Mouse (Mus musculus) layer of hippocampus, adult 2 months (tissue): ENCODE measurements around the gene Thada. TPM values are rescaled to one million over a fixed set of nuclear protein-coding genes. Genes with fewer than 3 reads are reported as not detected.

Experiments used
- DNase-seq, 2 experiments: peaks; one replicate each; pipeline ENCODE4 v3.0.0; 2022; ENCODE audit warnings: low spot score in 2 of 2
- H3K27ac ChIP-seq: fragments of 200-600 bp; 2 replicates; pipeline ENCODE4 v1.8.1; 2022
- H3K4me3 ChIP-seq: fragments of 200-600 bp; 2 replicates; pipeline ENCODE4 v1.8.1; 2022; ENCODE audit warnings: mild to moderate bottlenecking
- CTCF ChIP-seq: fragments of 200-600 bp; conservative IDR thresholded peaks from 2 replicates; pipeline ENCODE4 v1.8.1; 2022; ENCODE audit warnings: antibody characterized with exemption, mild to moderate bottlenecking, moderate library complexity
- total RNA-seq, 2 experiments: library from RNA; stranded (reverse); gene quantifications; 2 replicates each; pipeline ENCODE4 v1.2.3; 2021

Thada gene
- total RNA-seq, 2 experiments from 2014 or later = 14.8 to 17.3 TPM

DNA sequence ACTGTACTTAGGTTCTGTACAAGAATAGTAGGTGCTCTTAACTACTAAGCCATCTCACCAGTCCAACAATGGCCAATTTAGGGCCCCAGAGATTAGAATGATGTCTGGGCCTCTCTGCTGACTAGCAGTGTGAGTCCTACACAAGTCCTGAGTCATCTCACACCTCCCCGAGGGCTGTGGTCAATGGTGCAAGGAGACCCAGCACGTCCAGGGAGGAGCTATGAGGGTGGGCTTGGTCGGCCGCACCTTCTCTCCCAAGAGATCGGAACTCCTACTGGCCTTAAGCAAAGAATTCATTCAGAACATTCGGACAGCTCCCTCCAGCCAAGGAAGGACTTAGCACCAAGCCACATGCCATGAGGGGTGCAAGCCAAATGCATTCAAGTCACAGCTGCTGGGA, 314.7 kb downstream of the Thada start:
- Histone ChIP-seq H3K4me3 (no peak overlapping the region), H3K27ac (no peak overlapping the region)
- no peak for DNase-seq
- TF ChIP-seq CTCF = no peak

DNA sequence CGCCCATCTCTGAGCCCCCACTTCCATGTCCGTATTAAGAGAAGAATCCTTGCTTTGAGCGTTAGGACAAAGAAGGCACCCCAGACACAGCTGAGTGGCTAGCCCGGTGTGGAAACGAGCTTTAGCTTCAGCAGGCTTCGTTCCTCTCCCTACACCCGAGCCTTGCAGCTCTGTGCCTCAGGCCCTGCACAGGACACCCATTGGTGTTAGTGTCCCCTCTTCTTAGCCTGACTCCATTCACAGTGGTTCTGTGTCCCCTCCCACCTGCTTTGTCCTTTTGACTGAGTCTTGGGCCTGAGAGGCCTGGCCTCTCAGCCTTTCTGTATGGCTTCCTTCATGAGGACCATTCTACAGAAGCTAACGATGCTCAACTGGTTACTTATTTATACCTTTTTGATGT, 315.7 kb downstream of the Thada start:
- Histone ChIP-seq H3K4me3 (no peak overlapping the region), H3K27ac (no peak overlapping the region)
- DNase-seq = no peak
- no peak for TF ChIP-seq CTCF

DNA sequence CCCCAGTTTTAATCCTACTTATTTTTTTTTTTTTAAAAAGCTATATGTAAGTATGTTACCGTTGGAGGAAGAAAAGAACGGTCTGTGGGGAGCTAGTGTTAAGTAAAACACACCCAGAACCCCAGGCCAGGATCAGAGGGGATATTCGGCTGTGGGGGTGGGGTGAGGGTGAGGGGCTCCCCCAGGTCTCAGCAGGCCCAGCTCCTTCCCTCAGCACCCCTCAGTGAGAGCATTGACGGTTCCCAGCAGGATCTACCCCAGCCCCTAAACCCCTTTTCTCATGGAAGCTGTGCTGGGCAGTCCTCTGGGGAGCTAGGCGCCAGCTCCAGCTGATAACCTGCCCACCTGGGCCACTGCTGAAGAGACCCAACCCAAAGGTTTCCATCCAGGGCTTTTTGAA, 316.4 kb downstream of the Thada start:
- TF ChIP-seq CTCF = no peak
- H3K4me3 ChIP-seq = no peak overlapping the region

DNA sequence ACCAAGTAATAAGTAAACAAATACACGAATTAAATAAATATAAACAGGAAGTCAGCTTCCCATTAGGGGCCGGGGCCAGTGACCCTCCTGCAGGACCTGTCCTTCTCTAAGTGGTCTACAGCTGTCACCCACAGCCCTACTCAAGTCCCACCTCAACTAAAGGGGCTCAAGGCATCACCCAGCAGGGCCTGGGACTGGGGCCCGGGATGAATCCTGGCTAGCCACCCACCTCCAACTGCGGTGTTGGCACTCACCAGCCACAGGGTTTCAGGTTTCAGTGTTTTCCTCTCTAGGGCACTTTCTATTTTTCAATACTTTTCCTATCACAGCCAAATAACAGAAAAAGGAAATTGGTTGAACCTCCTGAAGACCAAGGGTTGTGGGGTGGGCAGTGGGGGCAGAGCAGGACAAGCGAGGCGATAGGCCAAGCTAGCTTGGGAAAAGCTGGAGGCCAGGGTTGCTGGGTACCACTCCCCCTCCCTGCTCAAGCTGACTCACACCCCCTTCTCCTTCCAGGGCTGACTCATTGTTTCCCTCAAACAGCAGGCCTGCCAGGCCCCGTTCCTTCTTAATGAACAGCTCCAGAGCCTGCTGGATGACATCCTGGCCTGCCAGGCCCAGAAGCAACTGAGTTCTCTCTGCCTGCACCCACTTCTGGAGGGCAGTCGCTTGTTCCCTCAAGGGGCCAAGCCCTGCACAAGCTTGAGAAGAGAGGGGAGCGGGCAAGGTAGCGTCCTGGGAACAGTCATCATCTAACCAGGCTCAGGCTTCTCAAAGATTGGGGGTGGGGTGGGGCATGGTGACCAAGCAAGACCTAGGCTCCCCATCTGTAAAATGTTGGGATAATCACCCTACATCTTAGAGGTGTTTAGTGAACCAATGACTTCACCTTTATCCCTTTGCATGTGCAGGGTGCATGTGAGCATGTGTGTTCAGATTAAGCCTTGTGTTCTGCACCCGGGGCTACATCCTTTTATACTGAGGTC, 317.2 kb downstream of the Thada start:
- peak; percentile 63 to 84 for DNase-seq
- Histone ChIP-seq H3K27ac (peak overlapping the region; percentile 64), H3K4me3 (no peak overlapping the region)
- no peak for TF ChIP-seq CTCF

More for the DNA sequence above, 316.4 kb downstream of the Thada start:
- DNase-seq = no peak
- peak overlapping the region; percentile 64; the same call in 1 of the 2 replicates for H3K27ac ChIP-seq

DNA sequence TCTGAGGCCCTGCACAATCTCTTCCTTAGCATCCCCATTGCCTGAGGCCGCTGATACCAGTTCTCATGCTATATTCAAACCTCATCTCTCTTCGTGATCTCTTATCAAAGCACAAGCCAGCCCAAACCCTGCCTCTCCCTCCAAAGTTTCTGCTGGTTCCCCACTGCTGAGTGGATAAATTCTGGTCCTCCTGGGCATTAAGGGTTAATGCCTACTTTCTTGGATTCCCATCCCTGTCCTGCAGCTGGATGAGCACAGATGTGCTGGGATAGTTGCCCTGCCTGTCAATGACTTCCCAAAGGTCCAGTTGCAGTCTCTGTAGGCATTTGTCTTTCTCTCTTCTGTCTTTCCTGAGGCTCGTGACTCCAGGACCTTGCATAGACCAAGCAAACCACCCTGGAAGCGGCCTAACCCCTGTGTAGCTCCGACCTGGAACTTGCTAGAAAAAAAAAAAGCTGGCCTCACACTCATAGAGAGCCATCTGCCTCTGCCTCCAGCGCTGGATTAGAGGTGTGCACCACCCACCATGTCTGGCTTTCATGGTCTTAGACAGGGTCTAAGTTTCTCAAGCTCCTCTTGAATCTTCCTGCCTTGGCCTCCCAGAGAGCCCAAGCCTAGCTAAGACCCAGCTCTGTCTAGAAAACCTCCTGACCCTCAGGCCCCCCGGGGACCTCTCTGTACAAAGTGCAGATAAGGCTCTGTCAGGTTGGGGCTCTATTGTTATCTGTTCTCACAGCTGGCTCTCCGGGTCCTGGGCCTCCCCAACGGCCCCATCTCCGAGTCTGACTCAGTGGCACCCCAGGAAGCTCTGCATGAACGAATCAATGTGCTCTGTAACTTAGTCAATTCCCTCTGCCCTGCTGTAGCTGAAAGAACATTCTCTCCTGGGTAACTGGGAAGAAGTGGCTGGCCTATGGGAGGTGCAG, 318.6 kb downstream of the Thada start:
- H3K4me3 ChIP-seq = no peak overlapping the region
- no peak overlapping the region for H3K27ac ChIP-seq
- TF ChIP-seq CTCF = no peak
- DNase-seq = no peak

DNA sequence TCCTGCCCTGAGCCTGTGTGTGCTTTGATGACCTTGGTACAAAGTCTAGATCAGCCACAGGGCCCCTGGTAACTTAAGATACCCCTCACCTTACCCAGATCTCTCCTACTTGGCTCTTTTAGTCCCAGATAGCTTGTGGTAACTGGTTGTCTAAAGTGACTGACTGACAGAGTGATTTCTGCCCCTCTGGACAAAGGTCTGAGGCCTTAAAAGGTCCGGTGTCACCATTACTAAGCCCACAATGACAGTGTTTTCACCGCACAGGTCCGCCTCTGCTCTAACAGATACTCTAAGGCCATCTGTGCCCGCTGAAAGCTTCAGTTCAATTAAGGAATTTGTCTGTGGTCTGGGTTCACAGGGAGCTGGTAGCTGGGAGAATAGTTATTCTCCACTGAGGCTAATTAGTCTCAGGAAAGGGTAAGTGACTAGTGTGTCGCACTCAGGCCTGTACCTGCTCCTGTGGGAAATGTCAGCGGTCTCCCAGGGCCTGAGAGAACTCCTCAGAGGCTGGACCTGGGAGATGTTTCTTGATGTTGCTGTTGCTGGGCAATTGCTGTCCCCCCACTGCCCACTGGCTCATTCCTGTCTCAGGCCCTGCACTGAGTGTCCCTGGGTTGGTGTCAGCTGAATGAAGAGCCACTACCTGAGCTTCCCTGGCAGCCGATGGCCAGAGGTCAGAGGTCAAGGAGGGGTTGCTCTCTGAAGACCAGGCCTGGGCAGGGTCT, 319.4 kb downstream of the Thada start:
- no peak overlapping the region for H3K4me3 ChIP-seq
- no peak for TF ChIP-seq CTCF
- peak overlapping the region; percentile 10; the same call in 1 of the 2 replicates for H3K27ac ChIP-seq
- no peak for DNase-seq

DNA sequence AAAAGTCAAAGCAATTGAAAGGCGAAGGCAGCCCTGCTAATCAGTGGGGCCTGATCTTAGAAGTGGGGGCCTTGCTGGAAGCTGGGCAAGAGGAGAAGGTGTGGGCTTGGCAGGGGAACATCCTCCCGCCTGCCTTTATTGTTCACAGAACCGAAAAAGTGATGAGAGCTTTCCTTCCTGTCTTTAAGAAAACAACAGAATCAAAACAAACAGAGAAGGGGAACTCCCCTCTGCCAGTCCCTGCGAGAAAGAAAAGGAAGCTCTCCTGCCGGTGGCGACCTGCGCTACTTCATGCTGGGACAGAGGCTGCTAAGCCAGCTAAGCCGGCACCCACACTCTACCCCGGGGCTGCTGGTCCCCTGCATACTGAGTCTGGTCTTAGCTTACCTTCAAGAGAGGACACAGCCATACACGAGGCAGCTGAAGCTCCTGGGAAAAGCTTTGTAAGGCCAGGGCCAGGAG, 320.1 kb downstream of the Thada start:
- H3K4me3 ChIP-seq = no peak overlapping the region
- peak; percentile 22 for TF ChIP-seq CTCF
- no peak for DNase-seq
- H3K27ac ChIP-seq = peak overlapping the region; percentile 29; the same call in 1 of the 2 replicates

DNA sequence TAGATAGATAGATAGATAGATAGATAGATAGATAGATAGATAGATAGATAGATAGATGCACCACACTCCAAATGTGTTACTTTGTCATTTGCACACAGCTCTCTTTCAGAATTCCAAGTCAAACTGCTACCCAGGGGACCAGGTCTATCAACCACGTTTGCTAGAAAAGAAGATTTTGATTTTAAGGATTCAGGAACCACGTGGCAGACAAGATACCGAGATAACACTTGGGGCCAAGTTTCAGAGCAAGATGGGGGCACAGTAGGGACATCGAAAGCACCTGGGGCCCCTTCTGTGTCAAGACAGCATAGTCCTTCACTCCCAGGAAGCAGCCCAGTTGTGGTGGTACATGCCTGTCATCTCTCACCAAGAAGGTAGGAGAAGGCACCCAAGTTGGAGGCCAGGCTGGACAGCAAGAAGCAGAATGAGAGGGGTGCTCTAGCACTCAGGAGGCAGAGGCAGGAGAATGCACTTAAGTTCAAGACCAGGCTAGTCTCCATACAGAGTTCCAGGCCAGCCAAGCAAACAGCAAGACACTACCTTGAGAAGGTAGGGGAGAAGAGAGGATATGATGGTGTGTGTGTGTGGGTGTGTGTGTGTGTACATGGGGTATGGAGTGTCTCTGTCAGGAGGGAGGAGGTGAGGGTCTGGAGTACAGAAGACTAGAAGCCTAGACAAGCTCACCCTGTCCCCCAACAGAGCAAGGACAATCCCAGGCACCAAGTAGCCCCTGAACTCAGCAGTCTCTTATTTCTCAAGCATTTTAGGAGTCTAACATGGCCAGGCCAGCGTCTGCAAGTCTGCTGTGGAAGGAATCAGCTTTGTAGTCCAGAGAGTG, 321.0 kb downstream of the Thada start:
- Histone ChIP-seq H3K4me3 (no peak overlapping the region), H3K27ac (peak overlapping the region; percentile 29; the same call in 1 of the 2 replicates)
- no peak for DNase-seq
- TF ChIP-seq CTCF = no peak

DNA sequence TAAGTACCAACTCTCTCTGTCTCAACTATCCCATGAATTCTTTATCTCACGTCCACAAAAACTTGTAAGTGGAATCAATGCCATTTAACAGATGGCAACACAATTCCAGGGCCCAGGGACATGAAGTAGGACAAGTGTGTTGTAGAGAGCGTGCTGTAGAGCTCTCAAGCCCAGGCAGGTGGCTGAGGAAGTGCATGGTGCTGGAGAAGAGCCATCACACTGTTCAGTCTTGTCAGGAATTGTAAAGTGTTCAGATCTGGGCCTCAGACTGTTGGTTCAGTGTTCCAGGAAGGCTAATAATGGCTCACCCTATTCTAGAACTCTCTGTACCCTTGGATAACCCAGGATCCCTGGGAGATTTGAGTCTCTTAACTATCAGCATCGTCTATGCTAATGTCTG, 321.9 kb downstream of the Thada start:
- DNase-seq = no peak
- no peak for TF ChIP-seq CTCF
- H3K27ac ChIP-seq = no peak overlapping the region
- no peak overlapping the region for H3K4me3 ChIP-seq

DNA sequence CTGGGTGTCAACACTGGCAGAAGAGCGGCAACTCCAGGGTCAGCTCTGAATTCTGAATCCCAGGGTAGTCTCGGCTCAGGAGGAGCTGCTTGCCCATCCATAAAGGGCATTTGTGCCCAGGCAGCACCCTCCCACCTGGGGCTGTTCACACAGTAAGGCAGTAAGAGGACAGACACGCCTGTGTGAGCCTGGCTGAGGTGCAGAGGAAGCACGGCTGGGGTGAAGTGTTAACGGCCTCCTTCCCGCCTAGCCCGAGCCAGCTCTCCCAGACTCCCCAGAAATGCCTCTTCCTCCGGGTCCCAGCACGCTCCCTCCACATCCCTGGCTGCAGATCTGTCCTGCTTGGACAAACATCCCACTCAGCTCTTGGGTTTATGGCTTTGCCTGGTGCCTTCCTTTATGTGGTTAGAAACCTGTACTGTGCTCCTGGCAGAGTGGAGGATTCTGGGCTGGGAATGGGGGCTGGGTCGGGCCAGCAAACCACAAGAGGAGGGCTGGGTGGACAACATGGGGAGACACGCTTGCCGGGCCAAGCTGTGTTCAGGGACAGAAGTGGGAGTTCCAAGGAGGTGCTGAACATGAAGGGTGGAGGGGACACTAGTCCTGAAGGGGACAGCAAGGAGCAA, 322.7 kb downstream of the Thada start:
- no peak for TF ChIP-seq CTCF
- no peak for DNase-seq
- no peak overlapping the region for H3K27ac ChIP-seq

DNA sequence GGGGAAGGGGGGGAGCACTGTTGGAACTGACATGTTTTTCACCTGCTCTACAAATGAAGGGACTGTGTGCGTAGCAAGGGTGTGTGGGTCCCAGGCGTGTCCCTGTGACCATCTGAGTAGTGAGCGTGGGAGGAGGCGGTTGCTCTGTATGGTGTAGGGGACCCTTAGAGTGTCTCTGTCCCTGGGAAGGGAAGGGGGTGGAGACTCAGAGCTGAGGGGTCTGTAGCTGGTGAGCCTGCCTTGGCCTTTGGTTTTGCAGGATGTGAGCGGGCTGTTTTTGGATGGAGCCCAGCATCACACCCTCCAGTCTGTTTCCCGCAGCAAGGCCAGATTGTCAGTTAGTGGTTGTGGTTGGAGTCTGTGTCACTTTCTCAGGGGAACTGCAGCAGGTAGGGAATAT, 324.3 kb downstream of the Thada start:
- DNase-seq = no peak
- TF ChIP-seq CTCF = no peak
- Histone ChIP-seq H3K27ac (no peak overlapping the region), H3K4me3 (no peak overlapping the region)

More for the DNA sequence above, 322.7 kb downstream of the Thada start:
- no peak overlapping the region for H3K4me3 ChIP-seq
